Mouse (Mus musculus) midbrain, embryonic 10.5 days (tissue): ENCODE measurements around the gene Lpar3. TPM values are rescaled to one million over a fixed set of nuclear protein-coding genes. Genes with fewer than 3 reads are reported as not detected.

Experiments
- DNase-seq: peaks from one replicate; pipeline ENCODE4 v3.0.0-alpha.2; 2017; ENCODE audit warnings: low spot score
- H3K27ac ChIP-seq: fragments of 300-500 bp; sonication (generic); replicated peaks from 2 replicates; pipeline ENCODE4 v1.5.1; 2016; ENCODE audit warnings: mild to moderate bottlenecking
- H3K27me3 ChIP-seq: fragments of 300-500 bp; sonication (generic); 2 replicates; pipeline ENCODE4 v1.6.1; 2016; ENCODE audit warnings: low read depth, mild to moderate bottlenecking; ENCODE audit not compliant: poor library complexity, severe bottlenecking
- H3K36me3 ChIP-seq: fragments of 300-500 bp; sonication (generic); 2 replicates; pipeline ENCODE4 v1.6.1; 2016; ENCODE audit warnings: mild to moderate bottlenecking, moderate library complexity
- H3K4me1 ChIP-seq: fragments of 300-500 bp; sonication (generic); 2 replicates; pipeline ENCODE4 v1.6.1; 2016
- H3K4me3 ChIP-seq: fragments of 300-500 bp; sonication (generic); 2 replicates; pipeline ENCODE4 v1.5.1; 2016; ENCODE audit warnings: mild to moderate bottlenecking, moderate library complexity
- H3K9me3 ChIP-seq: fragments of 300-500 bp; sonication (generic); replicated peaks from 2 replicates; pipeline ENCODE4 v1.6.1; 2016; ENCODE audit warnings: mild to moderate bottlenecking
- WGBS: fragments of 180-500 bp; shearing (Covaris S2); methylation state at CpG from one replicate; pipeline ENCODE4 v1.1.7; 2016; 5-methylcytosine and 5-hydroxymethylcytosine counted together
- polyA plus RNA-seq: library from polyadenylated mRNA; unstranded; fragments of >200 nt; fragmentation: Nextera tagmentation; extraction: Ambion mirVana; gene quantifications from 2 replicates; pipeline ENCODE4 v1.2.1, GENCODE M21; 2016

Lpar3 gene
- polyA plus RNA-seq, 1 experiment from 2014 or later: 0.47 TPM

DNA sequence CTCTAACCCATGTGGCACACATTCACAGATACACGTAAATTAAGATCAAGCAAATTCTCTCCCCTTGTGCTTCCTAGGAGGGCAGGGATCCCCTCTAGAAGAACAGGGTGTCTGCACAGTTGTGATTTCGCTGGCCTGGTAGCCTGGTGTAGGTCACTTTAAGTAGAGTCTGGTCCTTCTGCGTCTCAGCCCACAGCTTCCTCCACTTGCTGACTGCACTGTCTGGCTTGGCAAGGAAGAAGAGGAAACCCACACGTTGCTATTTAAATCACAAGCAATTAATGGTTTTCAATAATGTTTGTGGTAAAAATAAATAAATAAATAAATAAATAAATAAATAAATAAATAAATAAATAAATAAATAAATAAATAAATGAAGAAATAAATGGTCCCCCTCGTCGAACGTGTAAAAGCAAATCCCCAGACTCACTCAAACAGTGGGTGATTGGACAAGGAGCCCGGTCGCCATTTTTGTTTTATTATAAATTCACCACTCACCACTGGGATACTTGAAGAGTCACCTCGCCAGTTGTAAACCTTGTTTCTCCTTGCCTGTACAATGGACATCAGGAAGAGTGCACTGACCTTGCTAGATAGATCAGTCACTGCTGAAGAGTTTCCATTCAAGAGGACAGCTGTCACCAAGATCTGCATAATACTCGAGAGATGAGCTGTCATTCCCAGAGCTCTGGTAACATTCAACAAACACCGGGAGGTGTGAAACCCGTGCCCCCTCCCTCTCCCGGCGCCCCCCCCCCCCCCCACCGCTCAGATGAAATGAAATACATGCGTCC lies 106.2 kb downstream of the Lpar3 start:
- peaks cover 18% of the 10 kb centered on the region for H3K27me3 ChIP-seq
- DNase-seq: no peak
- WGBS: 38% methylated on average over 17 of the region's 17 CpGs

DNA sequence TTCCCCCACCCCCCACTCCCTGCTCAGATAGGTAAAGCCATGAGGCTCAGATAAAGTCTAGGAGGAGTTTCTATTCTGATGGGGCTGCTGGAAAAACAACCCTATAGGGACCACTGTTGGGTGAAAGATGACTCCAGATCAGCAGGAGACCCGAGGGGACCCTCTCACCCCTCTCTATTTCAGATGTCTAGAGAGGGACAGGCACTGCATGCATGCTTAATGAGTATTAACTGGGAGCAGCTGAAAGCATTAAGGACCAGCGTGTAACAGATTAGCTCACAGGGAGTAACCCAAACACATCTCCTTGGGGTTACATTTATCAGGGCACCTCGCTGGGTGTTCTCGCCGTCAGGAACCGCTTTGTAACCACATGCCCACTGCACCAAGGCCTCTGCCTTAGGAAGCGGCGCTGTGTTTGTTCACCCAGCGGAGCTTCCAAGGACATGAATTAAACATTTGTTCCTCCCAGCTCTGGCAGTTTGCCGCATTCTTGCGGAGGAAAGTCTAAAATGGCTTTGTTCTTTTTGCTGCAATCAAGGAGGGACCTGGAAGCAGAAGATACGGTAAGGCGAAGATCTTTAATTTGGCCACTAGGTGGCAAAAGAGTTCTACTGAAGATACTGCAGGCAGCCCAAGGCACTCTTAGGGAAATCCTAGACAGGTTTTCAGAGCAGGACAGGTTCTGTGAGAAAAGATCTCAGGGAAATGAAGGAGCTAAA lies 106.9 kb downstream of the Lpar3 start:
- WGBS: 1% methylated on average over 13 of the region's 13 CpGs
- H3K4me3 ChIP-seq: peak overlapping the region; percentile 50
- peak; percentile 73 for DNase-seq
- no peaks in the 10 kb centered on the region for H3K36me3 ChIP-seq
- H3K27ac ChIP-seq: peak overlapping the region; percentile 84
- H3K9me3 ChIP-seq: no peaks in the 10 kb centered on the region
- peaks cover 22% of the 10 kb centered on the region for H3K4me1 ChIP-seq
- H3K27me3 ChIP-seq: peaks cover 18% of the 10 kb centered on the region

More for the DNA sequence above, 106.2 kb downstream of the Lpar3 start:
- H3K9me3 ChIP-seq: no peaks in the 10 kb centered on the region
- H3K4me3 ChIP-seq: peak overlapping the region; percentile 50
- peak overlapping the region; percentile 84 for H3K27ac ChIP-seq
- peaks cover 22% of the 10 kb centered on the region for H3K4me1 ChIP-seq
- H3K36me3 ChIP-seq: no peaks in the 10 kb centered on the region

DNA sequence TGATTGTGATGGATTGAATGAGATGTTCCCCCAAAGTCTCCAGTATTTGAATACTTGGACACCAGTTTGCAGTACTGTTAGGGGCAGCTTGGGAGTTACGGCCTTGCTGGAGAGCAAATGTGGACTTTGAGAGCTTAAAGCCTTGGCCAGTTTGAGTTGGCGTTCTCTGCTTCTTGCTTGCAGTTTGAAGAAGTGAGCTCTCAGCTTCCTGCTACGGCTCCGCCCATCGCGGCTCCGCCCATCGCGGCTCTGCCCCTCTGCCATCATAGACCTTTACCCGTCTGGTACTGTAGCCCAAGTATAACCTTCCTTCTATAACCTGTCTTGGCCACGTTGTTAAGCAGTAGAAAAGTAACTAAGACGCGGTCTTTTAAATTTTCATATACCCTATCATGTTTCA lies 108.0 kb downstream of the Lpar3 start:
- Histone ChIP-seq H3K36me3 (no peaks in the 10 kb centered on the region), H3K27ac (no peak overlapping the region), H3K4me1 (peaks cover 22% of the 10 kb centered on the region), H3K9me3 (no peaks in the 10 kb centered on the region), H3K27me3 (peaks cover 18% of the 10 kb centered on the region), H3K4me3 (peak overlapping the region; percentile 50)
- WGBS: 17% methylated on average over 13 of the region's 13 CpGs
- DNase-seq: no peak

DNA sequence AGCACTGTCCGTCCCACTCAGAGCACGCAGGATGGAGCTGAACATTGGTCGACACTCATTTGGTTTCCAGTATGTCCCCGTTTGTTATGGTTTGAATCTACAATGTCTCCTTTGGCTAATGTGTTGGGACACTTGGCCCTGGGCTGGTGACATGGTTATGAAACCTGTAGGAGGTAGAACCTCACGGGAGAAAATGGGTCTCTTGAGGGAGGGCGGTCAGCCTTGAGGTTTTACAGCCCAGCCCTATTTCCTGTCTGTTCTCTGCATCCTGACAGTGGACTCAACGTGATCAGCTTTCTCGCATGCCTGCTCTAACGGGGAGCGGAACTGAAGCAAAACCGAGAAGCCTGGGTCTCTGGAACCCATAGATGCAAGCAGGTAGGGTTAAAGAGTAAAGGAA lies 111.1 kb downstream of the Lpar3 start:
- peaks cover 4% of the 10 kb centered on the region; the same call in 1 of the 2 replicates for H3K27me3 ChIP-seq
- no peak overlapping the region for H3K4me3 ChIP-seq
- no peaks in the 10 kb centered on the region for H3K36me3 ChIP-seq
- 86% methylated on average over 11 of the region's 11 CpGs for WGBS
- H3K9me3 ChIP-seq: no peaks in the 10 kb centered on the region
- DNase-seq: no peak
- peaks cover 27% of the 10 kb centered on the region for H3K4me1 ChIP-seq
- no peak overlapping the region for H3K27ac ChIP-seq

DNA sequence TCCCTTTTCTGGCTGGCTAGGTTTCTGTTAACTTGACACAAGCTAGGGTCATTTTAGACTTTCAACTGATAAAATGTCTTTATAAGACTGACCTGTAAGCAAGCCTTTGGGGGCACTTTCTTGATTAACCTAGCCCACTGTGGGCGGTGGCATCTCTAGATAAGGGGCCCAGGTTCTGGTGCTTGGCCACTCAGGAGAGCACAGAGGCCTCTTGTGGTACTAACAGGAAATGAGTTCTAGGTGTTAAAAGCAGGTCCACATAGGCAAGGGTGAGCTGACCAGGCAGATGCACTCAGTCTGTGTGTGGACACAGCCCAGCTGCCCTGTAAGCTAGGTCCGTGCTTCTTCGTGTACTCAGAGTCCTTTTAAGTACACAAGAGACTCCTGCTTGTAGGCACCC lies 112.5 kb downstream of the Lpar3 start:
- peaks cover 29% of the 10 kb centered on the region for H3K4me1 ChIP-seq
- no peaks in the 10 kb centered on the region for H3K9me3 ChIP-seq
- peaks cover 4% of the 10 kb centered on the region; the same call in 1 of the 2 replicates for H3K27me3 ChIP-seq
- H3K27ac ChIP-seq: no peak overlapping the region
- 91% methylated on average over 3 of the region's 3 CpGs for WGBS
- H3K36me3 ChIP-seq: no peaks in the 10 kb centered on the region
- DNase-seq: no peak
- no peak overlapping the region for H3K4me3 ChIP-seq

DNA sequence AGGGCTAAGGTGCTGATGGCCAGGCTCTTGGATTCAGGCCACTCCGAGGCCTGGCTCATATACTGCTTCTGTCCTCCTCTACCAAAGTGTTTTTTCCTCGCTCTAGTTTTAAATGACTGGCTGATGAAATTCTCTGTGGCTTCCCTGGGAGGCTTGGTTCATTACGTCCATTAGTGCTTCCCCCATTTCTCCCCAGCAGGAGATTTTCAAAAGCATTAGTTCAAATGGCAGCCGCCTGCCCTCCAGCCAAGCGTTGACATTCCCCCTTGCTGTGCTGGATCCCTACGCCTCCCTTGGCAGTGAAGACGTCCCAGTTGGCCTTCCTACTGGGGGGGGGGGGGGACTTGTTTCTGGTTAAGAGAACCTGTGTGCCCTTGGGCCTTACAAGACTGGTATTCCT lies 113.3 kb downstream of the Lpar3 start:
- DNase-seq: no peak
- no peak overlapping the region for H3K4me3 ChIP-seq
- H3K9me3 ChIP-seq: no peaks in the 10 kb centered on the region
- peaks cover 4% of the 10 kb centered on the region; the same call in 1 of the 2 replicates for H3K27me3 ChIP-seq
- H3K4me1 ChIP-seq: peaks cover 25% of the 10 kb centered on the region
- no peaks in the 10 kb centered on the region for H3K36me3 ChIP-seq
- H3K27ac ChIP-seq: no peak overlapping the region
- WGBS: 27% methylated on average over 7 of the region's 7 CpGs

Other genes with a start within 250 kb of the Lpar3 start
- gene Syde2, start 233.1 kb upstream of the Lpar3 start, polyA plus RNA-seq: 0.53 and 0.95 TPM in 2 replicates
- 0.17 and 0.19 TPM in 2 replicates for gene Wdr63, start 112.8 kb upstream of the Lpar3 start, polyA plus RNA-seq
- 4.0 and 4.6 TPM in 2 replicates for gene Mcoln3, start 103.5 kb upstream of the Lpar3 start, polyA plus RNA-seq
- gene Mcoln2, start 71.1 kb upstream of the Lpar3 start, polyA plus RNA-seq: 0.20 and 0.29 TPM in 2 replicates
- 28.4 and 30.3 TPM in 2 replicates for gene Ssx2ip, start 183.7 kb downstream of the Lpar3 start, polyA plus RNA-seq
- gene Ctbs, start 228.8 kb downstream of the Lpar3 start, polyA plus RNA-seq: 5.7 and 6.6 TPM in 2 replicates